Mouse (Mus musculus) brain, embryonic 14.5 days (tissue): ENCODE measurements around the gene Ugcg.

Experiments used
- CTCF ChIP-seq: fragments of 200-500 bp; IDR thresholded peaks from 2 replicates; pipeline ENCODE4 v1.5.1; 2012; ENCODE audit warnings: inconsistent platforms, mild to moderate bottlenecking, moderate library complexity, borderline replicate concordance; ENCODE audit not compliant: insufficient read depth, insufficient read length; ENCODE audit errors: extremely low read depth
- POLR2A ChIP-seq: fragments of 200-500 bp; IDR thresholded peaks from 2 replicates; pipeline ENCODE4 v1.6.1; 2012; ENCODE audit warnings: mild to moderate bottlenecking, inconsistent platforms, borderline replicate concordance; ENCODE audit not compliant: poor library complexity, insufficient read depth, insufficient read length, severe bottlenecking; ENCODE audit errors: extremely low read depth

GRCm38 (mm10) chr4:59214695-59215094, 25.6 kb downstream of the Ugcg start:
- TF ChIP-seq POLR2A, result no peak
- TF ChIP-seq CTCF, result no peak
